Mouse (Mus musculus): ENCODE data around the gene Dlg3. TPM values are rescaled to one million over a fixed set of nuclear protein-coding genes. Genes with fewer than 3 reads are reported as not detected.
A peak's percentile ranks its signal among the peaks of the same experiment; 100 is the strongest.

The Dlg3 gene
- polyA plus RNA-seq, 1 experiment from 2014 or later: 12.0 TPM

GRCm38 (mm10) chrX:100778397-100778796, 10.9 kb downstream of the Dlg3 start:
- peak overlapping the region; percentile 9; the same call in 1 of the 2 replicates for H3K4me3 ChIP-seq (ENCODE audit: low read length)
- no peaks in the 10 kb centered on the region for H3K27me3 ChIP-seq (replicated peaks; ENCODE audit: control insufficient read depth, insufficient read depth, low read length)
- H3K9me3 ChIP-seq (ENCODE audit: control insufficient read depth, low read length): no peaks in the 10 kb centered on the region
- no peak for ATAC-seq
- H3K27ac ChIP-seq (ENCODE audit: low read depth, low read length): no peak overlapping the region
- H3K4me2 ChIP-seq (ENCODE audit: low read length): peak overlapping the region; percentile 48
- no peak overlapping the region for H3K9ac ChIP-seq (ENCODE audit: low read depth, low read length)
- no peaks in the 10 kb centered on the region; the same call in none of the 2 replicates for H3K4me1 ChIP-seq (ENCODE audit: control insufficient read depth, insufficient read depth, low read depth, low read length)
- no peaks in the 10 kb centered on the region for H3K36me3 ChIP-seq (ENCODE audit: control insufficient read depth, insufficient read depth, low read length)
- 15% methylated on average over 5 of the region's 5 CpGs for WGBS

DNA sequence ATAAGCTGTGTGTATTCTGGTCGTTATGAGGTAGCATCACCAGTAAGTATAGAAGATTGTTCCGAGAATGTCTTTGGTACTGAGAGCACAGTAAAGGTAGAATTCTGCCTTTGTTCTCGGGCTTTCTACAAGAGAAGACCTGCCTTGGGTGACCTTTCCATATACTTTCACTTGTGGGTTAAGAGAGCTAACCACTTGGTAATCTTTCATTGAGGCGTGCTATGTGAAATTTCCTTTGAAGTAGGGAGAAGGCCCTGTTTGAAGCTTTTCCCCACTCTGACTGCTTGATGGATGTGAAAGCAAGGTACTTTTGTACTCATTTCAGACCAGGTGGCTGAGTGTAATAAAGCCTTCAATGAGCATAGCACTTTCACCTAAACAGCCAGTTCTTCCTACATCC, 21.8 kb downstream of the Dlg3 start:
- H3K4me1 ChIP-seq (ENCODE audit: control insufficient read depth, insufficient read depth, low read depth, low read length): no peaks in the 10 kb centered on the region
- no peak overlapping the region for H3K9ac ChIP-seq (ENCODE audit: low read depth, low read length)
- H3K9me3 ChIP-seq (ENCODE audit: control insufficient read depth, low read length): no peaks in the 10 kb centered on the region
- H3K4me2 ChIP-seq (ENCODE audit: low read length): no peak overlapping the region
- WGBS: 82% methylated on average over 4 of the region's 4 CpGs
- ATAC-seq: no peak
- no peak overlapping the region for H3K27ac ChIP-seq (ENCODE audit: low read depth, low read length)
- no peak overlapping the region for H3K4me3 ChIP-seq (ENCODE audit: low read length)
- no peaks in the 10 kb centered on the region for H3K36me3 ChIP-seq (ENCODE audit: control insufficient read depth, insufficient read depth, low read length)
- H3K27me3 ChIP-seq (replicated peaks; ENCODE audit: control insufficient read depth, insufficient read depth, low read length): no peaks in the 10 kb centered on the region

GRCm38 (mm10) chrX:100796041-100796740, 28.7 kb downstream of the Dlg3 start:
- no peak overlapping the region for H3K4me3 ChIP-seq (ENCODE audit: low read length)
- no peak overlapping the region for H3K4me2 ChIP-seq (ENCODE audit: low read length)
- H3K27ac ChIP-seq (ENCODE audit: low read depth, low read length): peak overlapping the region; percentile 5; the same call in 1 of the 2 replicates
- no peaks in the 10 kb centered on the region for H3K36me3 ChIP-seq (ENCODE audit: control insufficient read depth, insufficient read depth, low read length)
- H3K9me3 ChIP-seq (ENCODE audit: control insufficient read depth, low read length): no peaks in the 10 kb centered on the region
- WGBS: 65% methylated on average over 6 of the region's 6 CpGs
- H3K4me1 ChIP-seq (ENCODE audit: control insufficient read depth, insufficient read depth, low read depth, low read length): no peaks in the 10 kb centered on the region
- H3K9ac ChIP-seq (ENCODE audit: low read depth, low read length): no peak overlapping the region
- no peak for ATAC-seq
- no peaks in the 10 kb centered on the region for H3K27me3 ChIP-seq (replicated peaks; ENCODE audit: control insufficient read depth, insufficient read depth, low read length)

GRCm38 (mm10) chrX:100796741-100797090, 29.2 kb downstream of the Dlg3 start:
- WGBS: 91% methylated on average over 3 of the region's 3 CpGs
- H3K4me1 ChIP-seq (ENCODE audit: control insufficient read depth, insufficient read depth, low read depth, low read length): no peaks in the 10 kb centered on the region

GRCm38 (mm10) chrX:100797370-100797769, 29.8 kb downstream of the Dlg3 start:
- no peak for ATAC-seq
- Histone ChIP-seq H3K9ac (ENCODE audit: low read depth, low read length) (no peak overlapping the region), H3K4me2 (ENCODE audit: low read length) (no peak overlapping the region), H3K36me3 (ENCODE audit: control insufficient read depth, insufficient read depth, low read length) (no peaks in the 10 kb centered on the region), H3K4me3 (ENCODE audit: low read length) (no peak overlapping the region), H3K4me1 (ENCODE audit: control insufficient read depth, insufficient read depth, low read depth, low read length) (no peaks in the 10 kb centered on the region), H3K27me3 (replicated peaks; ENCODE audit: control insufficient read depth, insufficient read depth, low read length) (no peaks in the 10 kb centered on the region), H3K9me3 (ENCODE audit: control insufficient read depth, low read length) (no peaks in the 10 kb centered on the region), H3K27ac (ENCODE audit: low read depth, low read length) (no peak overlapping the region)
- 67% methylated on average over 4 of the region's 4 CpGs for WGBS

More at GRCm38 (mm10) chrX:100796741-100797090, 29.2 kb downstream of the Dlg3 start:
- no peak overlapping the region for H3K9ac ChIP-seq (ENCODE audit: low read depth, low read length)
- peak overlapping the region; percentile 5; the same call in 1 of the 2 replicates for H3K27ac ChIP-seq (ENCODE audit: low read depth, low read length)
- H3K4me3 ChIP-seq (ENCODE audit: low read length): no peak overlapping the region
- no peak overlapping the region for H3K4me2 ChIP-seq (ENCODE audit: low read length)
- no peaks in the 10 kb centered on the region for H3K9me3 ChIP-seq (ENCODE audit: control insufficient read depth, low read length)
- no peak for ATAC-seq
- no peaks in the 10 kb centered on the region for H3K36me3 ChIP-seq (ENCODE audit: control insufficient read depth, insufficient read depth, low read length)
- no peaks in the 10 kb centered on the region for H3K27me3 ChIP-seq (replicated peaks; ENCODE audit: control insufficient read depth, insufficient read depth, low read length)

DNA sequence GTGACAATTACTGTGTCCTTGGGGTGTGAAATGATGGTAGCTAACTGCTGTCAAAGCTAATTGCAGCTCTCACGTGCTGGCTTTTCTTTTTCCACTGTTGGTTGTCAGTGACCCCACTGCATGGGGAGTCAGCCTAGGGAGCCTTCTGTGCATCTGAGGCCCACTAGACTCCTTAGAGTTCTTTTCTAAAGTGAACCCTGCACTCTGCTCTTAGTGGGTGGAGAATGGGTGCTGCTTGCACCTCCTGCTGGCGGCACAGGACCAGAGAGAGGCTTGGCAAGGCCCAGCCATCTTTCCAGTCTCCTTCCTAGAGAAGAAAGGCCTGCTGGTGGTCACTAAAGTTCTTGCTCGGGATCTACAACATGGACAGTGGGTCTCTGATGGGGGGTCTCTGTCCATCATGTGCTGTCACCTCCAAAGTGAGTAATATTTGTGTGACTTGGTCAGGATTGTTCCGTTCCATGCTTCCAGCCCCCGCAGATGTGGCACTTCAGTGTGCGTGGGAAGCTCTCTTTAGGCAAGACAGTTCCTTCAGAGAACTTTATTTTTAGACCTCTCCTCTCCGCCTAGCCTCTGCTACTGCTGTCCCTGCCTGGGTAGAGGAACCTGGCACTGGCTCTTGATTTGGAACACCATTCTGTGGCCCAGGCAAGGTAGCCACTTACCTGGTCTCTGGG, 30.5 kb downstream of the Dlg3 start:
- no peaks in the 10 kb centered on the region for H3K36me3 ChIP-seq (ENCODE audit: control insufficient read depth, insufficient read depth, low read length)
- no peaks in the 10 kb centered on the region for H3K4me1 ChIP-seq (ENCODE audit: control insufficient read depth, insufficient read depth, low read depth, low read length)
- no peak for ATAC-seq
- WGBS: 76% methylated on average over 7 of the region's 7 CpGs
- no peaks in the 10 kb centered on the region for H3K27me3 ChIP-seq (replicated peaks; ENCODE audit: control insufficient read depth, insufficient read depth, low read length)
- no peak overlapping the region for H3K27ac ChIP-seq (ENCODE audit: low read depth, low read length)
- H3K4me2 ChIP-seq (ENCODE audit: low read length): no peak overlapping the region
- H3K4me3 ChIP-seq (ENCODE audit: low read length): no peak overlapping the region
- no peak overlapping the region for H3K9ac ChIP-seq (ENCODE audit: low read depth, low read length)
- no peaks in the 10 kb centered on the region for H3K9me3 ChIP-seq (ENCODE audit: control insufficient read depth, low read length)

- H3K4me2 ChIP-seq (ENCODE audit: low read length): no peak overlapping the region
- 0 out of 2 replicates have a peak, but pooled peaks have one; percentile 53 for ATAC-seq
- no peak overlapping the region for H3K9ac ChIP-seq (ENCODE audit: low read depth, low read length)
- H3K4me1 ChIP-seq (ENCODE audit: control insufficient read depth, insufficient read depth, low read depth, low read length): no peaks in the 10 kb centered on the region
- H3K4me3 ChIP-seq (ENCODE audit: low read length): no peak overlapping the region
- no peaks in the 10 kb centered on the region for H3K27me3 ChIP-seq (replicated peaks; ENCODE audit: control insufficient read depth, insufficient read depth, low read length)
- no peaks in the 10 kb centered on the region for H3K9me3 ChIP-seq (ENCODE audit: control insufficient read depth, low read length)
- H3K27ac ChIP-seq (ENCODE audit: low read depth, low read length): no peak overlapping the region
- no peaks in the 10 kb centered on the region for H3K36me3 ChIP-seq (ENCODE audit: control insufficient read depth, insufficient read depth, low read length)
- 45% methylated on average over 2 of the region's 2 CpGs for WGBS
Measured at GRCm38 (mm10) chrX:100800643-100801042, 33.1 kb downstream of the Dlg3 start.

- Histone ChIP-seq H3K27me3 (replicated peaks; ENCODE audit: control insufficient read depth, insufficient read depth, low read length) (no peaks in the 10 kb centered on the region), H3K4me1 (ENCODE audit: control insufficient read depth, insufficient read depth, low read depth, low read length) (no peaks in the 10 kb centered on the region), H3K9ac (ENCODE audit: low read depth, low read length) (no peak overlapping the region), H3K4me2 (ENCODE audit: low read length) (no peak overlapping the region), H3K9me3 (ENCODE audit: control insufficient read depth, low read length) (no peaks in the 10 kb centered on the region), H3K36me3 (ENCODE audit: control insufficient read depth, insufficient read depth, low read length) (no peaks in the 10 kb centered on the region; the same call in 1 of the 2 replicates), H3K4me3 (ENCODE audit: low read length) (no peak overlapping the region), H3K27ac (ENCODE audit: low read depth, low read length) (no peak overlapping the region)
- no peak for ATAC-seq
- WGBS: 85% methylated on average over 6 of the region's 6 CpGs
Measured at GRCm38 (mm10) chrX:100802034-100802433, 34.5 kb downstream of the Dlg3 start.

- Histone ChIP-seq H3K27ac (ENCODE audit: low read depth, low read length) (no peak overlapping the region), H3K36me3 (ENCODE audit: control insufficient read depth, insufficient read depth, low read length) (peaks cover 11% of the 10 kb centered on the region), H3K9ac (ENCODE audit: low read depth, low read length) (no peak overlapping the region), H3K4me2 (ENCODE audit: low read length) (no peak overlapping the region), H3K4me3 (ENCODE audit: low read length) (no peak overlapping the region), H3K9me3 (ENCODE audit: control insufficient read depth, low read length) (no peaks in the 10 kb centered on the region), H3K4me1 (ENCODE audit: control insufficient read depth, insufficient read depth, low read depth, low read length) (no peaks in the 10 kb centered on the region), H3K27me3 (replicated peaks; ENCODE audit: control insufficient read depth, insufficient read depth, low read length) (no peaks in the 10 kb centered on the region)
- ATAC-seq: no peak
- WGBS: 80% methylated on average over 4 of the region's 4 CpGs
Measured at GRCm38 (mm10) chrX:100811129-100811528, 43.6 kb downstream of the Dlg3 start.
